Mouse (Mus musculus) brain, embryonic 18.5 days (tissue): Measurements from ENCODE around the gene Gpr68.

Experiments used
- DNase-seq: peaks from one replicate; pipeline ENCODE4 v3.0.0-alpha.2; 2012; ENCODE audit warnings: low read depth, low spot score

Gpr68 gene

GRCm38 (mm10) chr12:100924646-100925339 is 16.8 kb upstream of the Gpr68 start:
- no peak for DNase-seq

- no peak for DNase-seq
Observed at GRCm38 (mm10) chr12:100910731-100911130, 2.7 kb upstream of the Gpr68 start.

DNA sequence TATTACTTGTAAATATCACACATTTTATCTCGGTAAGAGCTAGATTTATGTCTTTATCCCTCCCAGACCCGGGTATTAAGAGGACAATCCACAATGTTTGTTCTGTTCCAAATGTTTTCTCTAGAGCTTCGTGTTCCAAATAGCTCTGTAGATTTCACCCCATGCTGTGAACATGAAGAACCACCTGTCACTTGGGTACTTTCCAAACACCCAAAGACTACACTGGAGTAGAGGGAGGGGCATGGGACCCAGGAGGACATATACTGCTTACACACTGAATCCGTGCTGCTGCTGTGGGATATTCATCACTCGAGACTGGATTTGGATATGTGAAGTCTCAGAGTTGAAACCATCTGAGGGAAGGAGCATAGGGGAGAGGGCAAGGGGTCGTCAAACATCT is 1.8 kb upstream of the Gpr68 start:
- no peak for DNase-seq

- DNase-seq = no peak
Observed at GRCm38 (mm10) chr12:100908298-100909034, 468 bp upstream of the Gpr68 start.

- no peak for DNase-seq
Observed at GRCm38 (mm10) chr12:100906861-100907260, 1.1 kb downstream of the Gpr68 start.

DNA sequence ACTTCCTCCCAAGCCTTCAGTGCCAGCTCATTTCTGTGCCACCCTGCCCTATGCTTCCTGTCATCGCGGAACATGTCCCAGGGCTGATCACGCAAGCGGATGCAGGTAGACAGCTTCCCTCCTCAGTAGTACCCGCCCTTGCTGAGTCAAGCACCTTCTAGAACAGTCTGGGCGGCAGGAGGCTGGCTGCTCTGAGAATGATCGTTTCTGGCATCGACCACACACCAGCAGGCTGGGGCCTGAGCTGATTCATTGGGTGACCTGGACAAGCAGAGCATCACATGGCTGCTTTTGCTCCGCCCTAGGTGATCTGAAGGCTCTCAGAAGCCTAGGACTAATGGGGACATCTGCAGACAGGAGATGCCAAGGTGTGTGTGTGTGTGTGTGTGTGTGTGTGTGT is 4.2 kb downstream of the Gpr68 start:
- no peak for DNase-seq

DNA sequence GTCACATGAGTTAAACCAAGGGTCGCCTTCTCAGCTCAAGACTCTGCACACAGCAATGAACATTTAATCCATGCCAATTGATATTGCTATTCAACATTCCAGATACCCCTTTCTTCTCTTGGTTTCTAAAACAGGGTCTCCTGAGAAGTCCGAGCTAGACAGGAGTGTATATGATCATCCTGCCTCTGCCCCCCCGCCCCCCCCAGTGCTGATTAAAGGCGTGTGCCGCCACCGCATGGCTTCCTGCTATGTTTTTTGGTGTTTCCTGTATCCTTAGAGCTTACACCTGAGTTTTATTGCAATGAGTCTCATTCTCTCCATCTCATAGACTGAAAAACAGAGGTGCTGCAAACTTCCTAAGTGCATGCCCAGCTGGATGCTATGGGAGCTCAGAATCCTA is 6.6 kb downstream of the Gpr68 start:
- DNase-seq = no peak

DNA sequence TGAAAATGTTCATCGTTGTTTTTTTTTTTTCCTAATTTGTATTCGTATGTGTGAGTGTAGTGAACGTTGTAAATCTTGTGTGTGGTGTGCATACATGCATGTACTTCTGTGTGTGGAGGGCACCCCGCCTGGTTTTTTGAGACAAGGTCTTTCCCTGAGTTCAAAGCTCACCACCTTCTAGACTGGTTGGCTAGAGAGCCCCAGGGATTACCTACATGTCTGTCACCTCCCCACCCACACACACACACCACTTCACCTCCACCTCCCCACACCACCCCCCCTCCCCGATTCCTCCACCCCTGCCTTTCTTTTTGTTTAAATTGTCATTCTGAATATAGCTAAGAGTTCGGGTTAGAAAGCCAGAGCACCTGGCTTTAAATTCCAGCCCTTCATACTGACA is 7.1 kb downstream of the Gpr68 start:
- DNase-seq = no peak

DNA sequence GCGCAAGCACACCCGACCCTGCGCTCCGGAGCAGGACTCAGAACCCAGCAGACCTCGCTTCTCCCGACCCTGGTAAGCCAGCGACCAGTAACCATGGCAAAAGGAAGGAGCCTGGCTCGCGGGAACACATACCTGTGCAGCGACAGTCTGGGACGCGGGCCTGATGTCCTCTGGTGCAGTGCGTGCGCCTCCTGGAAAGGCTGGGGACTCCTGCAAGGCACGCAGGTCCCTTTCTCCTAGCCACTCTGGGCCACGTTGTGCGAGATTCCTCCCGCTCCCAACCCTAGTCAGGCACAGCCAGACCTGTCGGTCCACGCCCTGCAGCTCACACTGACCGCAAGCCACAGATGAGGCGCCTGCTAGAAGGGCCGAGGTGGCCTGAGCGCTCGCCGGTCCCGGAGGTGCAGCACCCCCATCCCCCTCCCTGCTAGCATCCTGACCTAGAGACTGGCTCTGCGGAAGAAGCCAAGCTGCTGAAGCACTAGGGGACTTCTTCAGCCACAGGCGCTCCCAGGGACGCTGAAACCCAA is 8.8 kb downstream of the Gpr68 start:
- no peak for DNase-seq

DNA sequence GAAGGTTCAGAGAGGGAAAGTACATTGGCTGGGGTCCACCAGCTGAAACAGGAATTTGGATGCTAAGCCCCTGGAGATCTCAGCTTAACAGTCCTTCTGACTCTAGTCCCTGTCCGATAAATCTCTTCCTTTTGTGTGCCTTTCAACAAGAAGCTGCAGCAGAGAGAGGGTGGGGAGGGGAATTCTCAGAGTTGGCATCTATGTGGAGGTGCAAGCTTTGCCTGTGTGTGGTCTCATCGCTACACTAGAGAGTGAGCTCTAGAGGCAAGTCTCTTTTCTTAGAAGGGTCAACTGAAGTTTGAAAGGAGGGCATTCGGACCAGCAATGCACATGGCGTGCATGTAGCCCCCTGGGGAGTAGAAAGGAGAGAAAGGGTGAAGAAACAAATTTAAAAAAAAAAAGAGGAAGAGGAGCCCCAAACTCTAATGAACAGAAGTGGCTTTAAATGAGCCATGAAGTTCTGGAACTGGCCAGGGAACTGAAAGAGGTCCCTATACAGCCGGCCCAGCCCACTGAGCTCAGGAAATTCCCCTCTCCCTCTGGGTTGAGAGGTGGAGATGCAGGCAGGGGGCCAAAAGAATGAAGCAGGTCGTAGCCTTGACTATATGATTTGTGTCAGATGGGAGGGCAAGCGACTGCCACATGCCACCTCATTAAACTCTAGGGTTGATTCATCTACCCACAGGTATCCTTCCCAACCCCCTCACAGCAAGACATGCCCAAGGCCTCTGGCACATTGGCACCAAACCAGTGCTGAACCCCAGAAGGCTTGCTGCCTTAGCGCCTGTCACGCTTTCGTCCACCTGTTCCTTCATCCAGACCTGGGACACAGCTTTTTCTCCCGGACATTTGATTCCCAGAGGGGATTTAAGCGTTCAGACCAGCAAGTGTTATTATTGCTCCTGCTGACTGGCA is 10.0 kb downstream of the Gpr68 start:
- DNase-seq = no peak

GRCm38 (mm10) chr12:100896661-100897060 is 11.3 kb downstream of the Gpr68 start:
- no peak for DNase-seq

DNA sequence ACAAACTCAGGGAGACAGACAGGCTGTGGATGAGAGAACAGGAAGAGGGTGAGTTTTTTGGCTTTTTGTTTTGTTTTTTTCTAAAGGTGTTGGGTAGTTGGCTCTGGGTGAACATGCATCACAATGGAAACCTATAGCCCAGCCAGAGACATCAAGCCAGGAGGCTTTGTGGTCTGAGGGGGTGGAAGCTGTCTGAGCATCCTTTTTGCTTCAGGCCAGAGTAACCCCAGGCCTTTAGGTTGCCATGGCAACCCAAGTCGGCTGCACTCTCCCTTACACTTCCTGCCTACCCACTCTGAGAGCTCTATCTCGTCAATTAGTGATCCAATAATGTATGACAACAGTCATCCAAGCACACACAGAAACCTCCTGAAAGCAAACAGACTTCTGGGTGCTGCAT is 12.5 kb downstream of the Gpr68 start:
- no peak for DNase-seq

GRCm38 (mm10) chr12:100890548-100890947 is 17.4 kb downstream of the Gpr68 start:
- DNase-seq = no peak

DNA sequence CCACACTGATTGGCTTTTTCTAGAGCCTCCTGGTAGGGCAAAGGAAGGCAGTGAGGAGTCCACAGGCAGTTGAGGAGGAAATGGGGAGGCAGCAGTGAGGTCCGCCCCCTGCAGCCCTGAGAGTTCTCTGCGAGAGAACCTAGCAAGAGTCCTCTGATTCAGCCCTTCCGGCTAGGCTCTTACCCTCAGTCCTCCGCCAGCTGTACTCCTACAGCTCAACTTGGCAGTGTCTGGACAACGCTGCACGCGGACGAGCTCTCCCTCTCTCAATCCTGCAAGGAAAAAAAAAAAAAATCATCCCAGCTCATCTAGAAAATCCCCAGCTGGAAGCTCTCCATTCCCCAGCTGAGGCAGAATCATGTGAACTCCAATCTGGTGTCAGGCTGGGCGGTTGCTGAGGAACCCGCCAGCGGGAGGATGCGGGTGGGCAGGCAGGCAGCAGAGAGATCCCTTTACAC is 20.2 kb downstream of the Gpr68 start:
- no peak for DNase-seq

- no peak for DNase-seq
Observed at GRCm38 (mm10) chr12:100886877-100887276, 21.1 kb downstream of the Gpr68 start.

- DNase-seq = no peak
Observed at GRCm38 (mm10) chr12:100885585-100885984, 22.4 kb downstream of the Gpr68 start.

DNA sequence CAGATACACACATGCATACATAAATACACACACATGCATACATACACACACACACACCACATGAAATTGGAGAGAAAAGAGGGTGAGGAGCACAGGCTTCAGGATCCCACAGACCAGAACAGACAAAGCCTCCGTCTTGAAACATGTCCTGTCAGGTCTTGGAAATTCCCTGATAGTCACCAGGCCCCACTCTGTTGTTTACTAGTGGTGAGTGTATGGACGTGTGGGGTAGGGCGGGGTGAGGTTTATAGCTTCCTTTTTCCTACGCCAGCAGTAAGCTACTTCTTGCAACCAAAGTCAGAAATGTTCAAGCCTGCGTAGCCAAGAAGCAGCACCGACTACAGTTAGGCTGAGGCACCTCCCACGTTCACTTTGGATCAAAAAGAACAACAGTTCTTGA is 24.8 kb downstream of the Gpr68 start:
- DNase-seq = no peak

DNA sequence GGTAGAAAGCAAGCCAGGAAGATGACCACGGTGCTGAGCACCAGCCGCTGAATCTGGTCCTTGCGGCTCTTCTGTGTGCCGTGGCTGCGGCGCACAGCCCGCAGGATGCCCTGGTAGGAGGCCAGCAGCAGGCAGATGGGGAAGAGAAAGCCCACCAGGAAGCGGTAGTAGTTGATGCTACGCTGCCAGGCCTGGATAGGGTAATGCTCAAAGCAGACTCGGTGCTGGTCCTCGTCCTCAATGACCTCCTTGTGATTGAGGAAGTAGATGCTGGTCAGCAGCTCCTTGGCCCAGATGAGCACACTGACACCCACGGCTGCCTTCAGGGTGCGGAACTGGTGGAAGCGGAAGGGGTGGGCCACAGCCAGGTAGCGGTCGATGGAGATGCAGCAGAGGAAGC is 29.4 kb downstream of the Gpr68 start:
- DNase-seq = no peak

DNA sequence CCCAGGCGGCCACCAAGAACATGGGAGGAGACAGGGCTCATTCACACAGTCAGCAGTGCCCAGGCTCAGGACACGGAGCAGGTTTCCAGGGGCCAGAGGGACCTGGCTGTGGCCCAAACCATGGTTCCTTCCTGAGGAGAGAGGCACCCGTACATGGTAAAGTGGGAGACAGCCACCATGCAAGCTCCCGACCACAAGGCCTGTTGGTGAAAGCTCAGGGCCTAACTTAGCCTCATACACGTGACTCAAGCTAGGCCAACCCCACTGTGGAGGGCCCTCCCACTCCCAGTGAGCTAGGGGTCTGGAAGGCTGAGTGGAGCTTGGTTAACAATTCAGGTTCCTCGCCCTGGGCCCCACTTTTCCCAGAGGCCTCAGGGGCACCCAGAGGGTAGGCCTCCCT is 30.1 kb downstream of the Gpr68 start:
- DNase-seq = no peak

GRCm38 (mm10) chr12:100875960-100876359 is 32.0 kb downstream of the Gpr68 start:
- no peak for DNase-seq

- no peak for DNase-seq
Observed at GRCm38 (mm10) chr12:100875553-100875952, 32.4 kb downstream of the Gpr68 start.

DNA sequence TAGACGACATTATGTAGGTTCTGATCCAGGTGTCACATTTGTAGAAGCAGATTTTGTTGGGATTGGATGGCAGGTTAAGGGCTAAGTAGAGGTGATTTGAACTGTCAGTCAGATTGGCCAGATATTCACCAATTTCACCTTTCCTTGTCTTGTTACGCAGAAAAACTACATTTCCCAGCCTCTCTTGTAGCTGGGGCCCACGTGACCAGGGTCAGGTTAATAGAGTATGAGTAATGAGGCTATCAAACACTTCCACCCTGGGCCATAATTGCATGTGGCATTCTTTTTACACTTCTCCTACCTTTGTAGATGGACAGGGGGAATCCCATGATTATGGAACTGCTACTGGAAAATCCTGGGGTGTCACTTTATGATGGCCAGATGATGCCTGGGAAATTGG is 34.4 kb downstream of the Gpr68 start:
- DNase-seq = no peak
